Mouse (Mus musculus) E14TG2a.4 (cell line): Measurements from ENCODE around the gene Nfkbib.
A peak's percentile ranks its signal among the peaks of the same experiment; 100 is the strongest.

Source experiments
- H3K27me3 ChIP-seq: 2 replicates; pipeline ENCODE4 v1.6.1; 2014; ENCODE audit warnings: low read length, control low read depth; ENCODE audit not compliant: insufficient read depth
- H3K36me3 ChIP-seq: 2 replicates; pipeline ENCODE4 v1.6.1; 2014; ENCODE audit warnings: low read length, control low read depth; ENCODE audit not compliant: insufficient read depth
- H3K4me1 ChIP-seq: replicated peaks from 2 replicates; pipeline ENCODE4 v1.6.1; 2014; ENCODE audit warnings: low read depth, low read length, control low read depth
- H3K4me3 ChIP-seq: replicated peaks from 2 replicates; pipeline ENCODE4 v1.5.1; 2014; ENCODE audit warnings: mild to moderate bottlenecking, low read length
- H3K9me3 ChIP-seq: 2 replicates; pipeline ENCODE4 v1.6.1; 2014; ENCODE audit warnings: low read length, control low read depth
- CTCF ChIP-seq: conservative IDR thresholded peaks from 2 replicates; pipeline ENCODE4 v1.5.1; 2014; ENCODE audit warnings: low read length
- NANOG ChIP-seq: IDR thresholded peaks from 2 replicates; pipeline ENCODE4 v1.6.1; 2014; ENCODE audit warnings: borderline replicate concordance, low read length, mixed read lengths
- POU5F1 ChIP-seq: IDR thresholded peaks from 2 replicates; pipeline ENCODE4 v1.6.1; 2014; ENCODE audit warnings: low read length, borderline replicate concordance

Nfkbib gene

DNA sequence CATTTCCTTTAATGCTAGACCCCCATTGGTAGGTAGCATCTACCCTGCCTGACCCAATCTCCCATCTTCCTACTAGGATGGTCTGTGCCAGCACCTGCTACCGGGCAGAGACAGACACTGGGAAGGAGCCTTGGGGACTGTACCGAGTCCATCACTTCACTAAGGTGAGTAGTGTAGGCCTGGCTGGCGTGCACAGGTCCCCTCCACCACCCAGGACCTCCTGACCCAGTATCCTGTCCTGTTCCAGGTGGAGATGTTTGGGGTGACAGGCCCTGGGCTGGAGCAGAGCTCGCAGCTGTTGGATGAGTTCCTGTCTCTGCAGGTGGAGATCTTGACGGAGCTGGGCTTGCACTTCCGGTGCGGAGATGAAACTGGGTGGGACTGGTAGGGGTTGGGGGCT is 17.4 kb downstream of the Nfkbib start:
- Histone ChIP-seq H3K4me1 (peaks cover 34% of the 10 kb centered on the region), H3K9me3 (no peaks in the 10 kb centered on the region), H3K27me3 (peaks cover 5% of the 10 kb centered on the region; the same call in 1 of the 2 replicates), H3K4me3 (no peak overlapping the region), H3K36me3 (peaks cover 82% of the 10 kb centered on the region)
- no peak for TF ChIP-seq NANOG
- no peak for TF ChIP-seq POU5F1
- TF ChIP-seq CTCF, result no peak

DNA sequence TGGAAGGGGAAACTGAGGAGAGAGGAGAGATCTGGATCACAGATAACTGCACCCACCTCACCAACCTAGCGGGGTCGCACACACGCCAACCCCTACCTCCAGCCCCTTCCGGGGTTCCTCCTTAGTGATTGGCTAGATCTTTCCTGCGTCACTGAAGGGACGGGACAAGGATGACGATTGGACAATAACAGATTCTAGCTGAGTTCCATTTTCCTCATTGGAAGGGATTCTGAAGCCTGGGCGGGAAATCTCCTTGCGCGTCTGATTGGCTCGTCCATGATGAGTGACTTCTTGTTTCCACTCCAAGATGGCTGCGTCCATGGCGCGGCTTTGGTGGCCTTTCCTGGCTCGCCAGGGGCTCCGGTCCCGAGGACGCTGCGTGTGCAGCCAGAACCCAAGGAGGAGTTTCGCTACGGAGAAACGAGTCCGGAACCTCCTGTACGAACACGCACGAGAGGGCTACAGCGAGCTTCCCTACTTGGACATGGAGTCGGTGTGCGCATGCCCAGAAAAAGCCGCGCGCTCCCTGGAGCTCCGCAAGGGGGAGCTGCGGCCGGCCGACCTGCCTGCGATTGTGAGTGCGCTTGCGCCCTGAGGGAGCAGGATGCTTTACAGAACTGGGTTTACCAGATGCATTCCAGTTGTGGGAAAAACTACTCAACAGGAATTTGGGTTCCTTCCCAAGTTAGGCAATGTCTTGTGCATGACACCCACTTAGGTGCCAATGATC is 25.4 kb downstream of the Nfkbib start, which contains the start of the genes Mrps12 and Sars2:
Gene Mrps12 (minus strand): TSS at position 112 of the 730 bp plus-strand sequence.
Gene Sars2 (plus strand): TSS at position 284 of the 730 bp plus-strand sequence.
- Histone ChIP-seq H3K9me3 (no peaks in the 10 kb centered on the region), H3K4me1 (peaks cover 49% of the 10 kb centered on the region), H3K4me3 (peak within 1 kb of the TSS; percentile 98), H3K36me3 (peaks cover 66% of the 10 kb centered on the region), H3K27me3 (no peaks in the 10 kb centered on the region)
- TF ChIP-seq NANOG (no peak), CTCF (peak; percentile 50)

DNA sequence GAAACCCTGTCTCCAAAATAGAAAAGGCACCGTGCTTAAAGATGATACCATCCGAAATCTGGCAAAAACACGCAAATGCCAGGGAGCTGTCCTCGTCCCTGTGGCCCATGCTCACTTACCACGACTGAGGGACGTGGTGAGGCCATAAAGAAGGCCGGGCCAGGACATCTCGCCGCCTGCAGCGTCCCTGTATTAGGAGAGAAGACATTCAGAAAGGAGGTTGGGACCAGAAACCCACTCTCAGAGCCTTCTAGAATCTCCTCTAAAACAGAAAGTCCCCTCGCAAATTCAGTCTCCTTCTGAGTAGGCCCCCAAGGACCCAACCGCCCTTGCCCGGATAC is 26.0 kb downstream of the Nfkbib start:
- Histone ChIP-seq H3K4me3 (peak overlapping the region; percentile 98), H3K9me3 (no peaks in the 10 kb centered on the region), H3K4me1 (peaks cover 54% of the 10 kb centered on the region), H3K27me3 (no peaks in the 10 kb centered on the region), H3K36me3 (peaks cover 66% of the 10 kb centered on the region)
- TF ChIP-seq CTCF, result no peak
- TF ChIP-seq NANOG, result no peak
- no peak for TF ChIP-seq POU5F1

DNA sequence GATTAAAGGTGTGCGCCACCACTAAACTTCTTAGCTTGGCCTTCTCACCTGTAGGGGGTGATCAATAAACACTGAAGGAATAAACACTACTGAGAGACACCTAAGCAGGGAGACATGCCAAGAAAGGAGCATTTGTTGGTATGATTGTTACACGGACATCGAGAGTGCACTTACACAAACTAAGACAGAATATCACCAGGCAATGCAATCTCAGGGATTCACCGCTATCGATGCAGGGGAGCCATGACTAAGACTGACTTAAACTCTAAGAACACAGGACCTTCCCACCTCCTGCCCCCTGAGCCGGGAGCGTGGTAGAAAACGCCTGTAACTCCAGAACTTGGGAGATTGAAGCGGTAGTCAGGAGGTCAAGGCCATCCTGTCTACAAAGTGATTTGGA is 26.4 kb downstream of the Nfkbib start:
- Histone ChIP-seq H3K9me3 (no peaks in the 10 kb centered on the region), H3K4me1 (peaks cover 58% of the 10 kb centered on the region), H3K27me3 (no peaks in the 10 kb centered on the region), H3K4me3 (peak overlapping the region; percentile 98), H3K36me3 (peaks cover 65% of the 10 kb centered on the region)
- TF ChIP-seq POU5F1, result no peak
- TF ChIP-seq CTCF, result no peak
- no peak for TF ChIP-seq NANOG

GRCm38 (mm10) chr7:28739829-28740228 is 27.5 kb downstream of the Nfkbib start:
- no peak for TF ChIP-seq NANOG
- H3K9me3 ChIP-seq, result no peaks in the 10 kb centered on the region
- no peaks in the 10 kb centered on the region for H3K27me3 ChIP-seq
- peaks cover 67% of the 10 kb centered on the region for H3K4me1 ChIP-seq
- H3K4me3 ChIP-seq, result peak overlapping the region; percentile 98
- H3K36me3 ChIP-seq, result peaks cover 54% of the 10 kb centered on the region

- peak overlapping the region; percentile 76 for H3K4me3 ChIP-seq
- peaks cover 81% of the 10 kb centered on the region for H3K4me1 ChIP-seq
- no peaks in the 10 kb centered on the region for H3K27me3 ChIP-seq
- no peak for TF ChIP-seq POU5F1
- peaks cover 8% of the 10 kb centered on the region for H3K9me3 ChIP-seq
- H3K36me3 ChIP-seq, result peaks cover 44% of the 10 kb centered on the region
Observed at GRCm38 (mm10) chr7:28735701-28736100, 31.6 kb downstream of the Nfkbib start.

- Histone ChIP-seq H3K9me3 (peaks cover 8% of the 10 kb centered on the region), H3K4me1 (peaks cover 57% of the 10 kb centered on the region), H3K27me3 (no peaks in the 10 kb centered on the region), H3K36me3 (peaks cover 21% of the 10 kb centered on the region), H3K4me3 (peak overlapping the region; percentile 81)
- TF ChIP-seq POU5F1 (no peak), NANOG (no peak), CTCF (no peak)
Observed at GRCm38 (mm10) chr7:28733211-28733610, 34.1 kb downstream of the Nfkbib start.

DNA sequence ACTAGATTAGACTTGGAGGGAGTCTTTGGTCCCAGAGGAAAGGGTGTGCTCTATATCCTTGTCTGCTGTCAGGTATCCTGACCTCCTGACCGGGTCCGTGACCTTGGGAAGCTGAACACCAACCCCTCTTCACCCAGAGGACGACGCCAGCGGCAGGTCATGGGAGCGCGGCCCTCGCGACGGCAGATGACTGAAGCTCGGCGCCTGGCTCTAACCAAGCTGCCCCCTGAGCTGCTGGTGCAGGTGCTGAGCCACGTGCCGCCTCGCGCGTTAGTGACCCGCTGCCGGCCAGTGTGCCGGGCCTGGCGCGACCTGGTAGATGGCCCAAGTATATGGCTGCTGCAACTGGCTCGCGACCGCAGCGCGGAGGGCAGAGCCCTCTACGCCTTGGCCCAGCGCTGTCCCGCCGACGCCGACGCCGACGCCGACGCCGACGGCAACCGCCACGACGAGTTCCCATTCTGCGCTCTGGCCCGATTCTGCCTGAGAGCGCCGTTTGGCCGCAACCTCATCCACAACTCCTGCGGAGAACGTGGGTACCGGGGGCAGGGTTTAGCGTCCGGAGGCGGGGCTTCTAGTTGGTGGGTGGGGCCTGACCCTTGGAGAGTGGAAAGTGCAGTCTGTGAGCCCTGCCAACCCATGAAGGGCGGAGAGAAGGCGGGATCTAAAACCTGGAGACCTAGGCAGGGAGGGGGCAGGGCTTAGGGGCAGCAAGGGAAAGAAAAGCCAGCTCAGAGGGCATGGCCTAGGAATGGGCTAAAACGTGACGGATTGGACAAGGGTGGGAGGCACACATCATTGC is 34.8 kb downstream of the Nfkbib start:
- no peak for TF ChIP-seq NANOG
- no peak for TF ChIP-seq POU5F1
- TF ChIP-seq CTCF, result no peak
- peak overlapping the region; percentile 81 for H3K4me3 ChIP-seq
- no peaks in the 10 kb centered on the region for H3K27me3 ChIP-seq

More for the DNA sequence above, 34.8 kb downstream of the Nfkbib start:
- Histone ChIP-seq H3K36me3 (peaks cover 15% of the 10 kb centered on the region), H3K9me3 (peaks cover 8% of the 10 kb centered on the region), H3K4me1 (peaks cover 54% of the 10 kb centered on the region)
